Mouse (Mus musculus) small intestine, adult 2 months (tissue): ENCODE measurements around the gene Sucla2.

ENCODE experiments used
- CTCF ChIP-seq: fragments of 200-500 bp; IDR thresholded peaks from 2 replicates; pipeline ENCODE4 v1.5.1; 2012; ENCODE audit warnings: low read depth, mild to moderate bottlenecking, control low read depth, inconsistent platforms, low read length, moderate library complexity, mixed read lengths; ENCODE audit not compliant: insufficient replicate concordance, insufficient read length; ENCODE audit errors: extremely low read depth
- POLR2A ChIP-seq: fragments of 200-500 bp; IDR thresholded peaks from 2 replicates; pipeline ENCODE4 v1.6.1; 2012; ENCODE audit warnings: low read depth, mild to moderate bottlenecking, control low read depth, inconsistent platforms, low read length, moderate library complexity

GRCm38 (mm10) chr14:73632648-73633263, 107.6 kb downstream of the Sucla2 start:
- TF ChIP-seq POLR2A (no peak), CTCF (no peak)
